Mouse (Mus musculus) limb, embryonic 11.5 days (tissue): ENCODE data around the gene Shroom4. TPM values are rescaled to one million over a fixed set of nuclear protein-coding genes. Genes with fewer than 3 reads are reported as not detected.
"Not testable (repeated sequence)": the region's sequence is repeated elsewhere in the genome, so short reads cannot be mapped to it uniquely, and the experiment has no call there.

ENCODE experiments used
- ATAC-seq: fragments of 200-750 bp; cut with Nextera tagmentation; 2 replicates; pipeline ENCODE4 v1.8.0; 2017; ENCODE audit warnings: low read depth; ENCODE audit not compliant: insufficient number of reproducible peaks, low FRiP score, low TSS enrichment
- DNase-seq: peaks from one replicate; pipeline ENCODE4 v3.0.0-alpha.2; 2015; ENCODE audit warnings: low spot score
- H3K27ac ChIP-seq: fragments of 300-500 bp; sonication (generic); replicated peaks from 2 replicates; pipeline ENCODE4 v1.5.1; 2014; ENCODE audit warnings: low read depth, mild to moderate bottlenecking, low read length
- H3K27me3 ChIP-seq: fragments of 300-500 bp; sonication (generic); 2 replicates; pipeline ENCODE4 v1.6.1; 2014; ENCODE audit warnings: mild to moderate bottlenecking, low read length, mixed read lengths; ENCODE audit not compliant: control insufficient read depth, insufficient read depth
- H3K36me3 ChIP-seq: fragments of 300-500 bp; sonication (generic); 2 replicates; pipeline ENCODE4 v1.6.1; 2014; ENCODE audit warnings: mild to moderate bottlenecking, low read length, moderate library complexity, mixed read lengths; ENCODE audit not compliant: control insufficient read depth, insufficient read depth
- H3K4me1 ChIP-seq: fragments of 300-500 bp; sonication (generic); 2 replicates; pipeline ENCODE4 v1.6.1; 2014; ENCODE audit warnings: low read length, mixed read lengths; ENCODE audit not compliant: control insufficient read depth, insufficient read depth
- H3K4me2 ChIP-seq: fragments of 300-500 bp; sonication (generic); 2 replicates; pipeline ENCODE4 v1.6.1; 2014; ENCODE audit warnings: low read depth, mild to moderate bottlenecking, moderate library complexity; ENCODE audit not compliant: severe bottlenecking
- H3K4me3 ChIP-seq: fragments of 300-500 bp; sonication (generic); 2 replicates; pipeline ENCODE4 v1.5.1; 2014; ENCODE audit warnings: low read depth, low read length
- H3K9ac ChIP-seq: fragments of 300-500 bp; sonication (generic); 2 replicates; pipeline ENCODE4 v1.6.1; 2014; ENCODE audit warnings: mild to moderate bottlenecking, low read length
- H3K9me3 ChIP-seq: fragments of 300-500 bp; sonication (generic); 2 replicates; pipeline ENCODE4 v1.6.1; 2016; ENCODE audit warnings: low read length; ENCODE audit not compliant: control insufficient read depth
- WGBS: fragments of 180-500 bp; shearing (Covaris S2); extraction: QIAGEN DNeasy Blood & Tissue Kit; methylation state at CpG from one replicate; pipeline ENCODE4 v1.1.7; 2014; 5-methylcytosine and 5-hydroxymethylcytosine counted together
- polyA plus RNA-seq: library from polyadenylated mRNA; unstranded; fragments of >200 nt; fragmentation: Nextera tagmentation; extraction: Ambion mirVana; gene quantifications from 2 replicates; pipeline ENCODE4 v1.2.1, GENCODE M21; 2014

Shroom4 gene
- polyA plus RNA-seq, 1 experiment from 2014 or later, result 14.1 TPM

DNA sequence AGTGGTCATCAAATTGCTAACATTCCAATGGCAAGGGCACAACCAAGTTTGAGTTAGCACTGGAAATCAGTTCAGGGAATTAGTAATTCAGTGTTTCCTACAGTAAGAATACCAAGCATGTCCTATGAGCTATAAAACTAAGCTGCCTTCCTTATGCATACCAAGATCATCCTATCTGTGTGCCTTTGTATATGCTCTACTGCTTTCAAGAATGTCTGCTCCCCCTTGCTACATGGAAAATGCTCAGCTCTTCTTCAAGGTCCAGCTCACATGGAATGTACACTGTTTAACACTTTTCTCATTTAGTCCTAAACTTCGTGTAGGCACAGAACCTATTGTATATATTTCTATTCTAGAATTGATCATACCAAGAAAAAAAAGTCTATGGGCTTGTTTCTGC, 69.6 kb downstream of the Shroom4 start:
- not testable (repeated sequence) for ATAC-seq, H3K4me1 ChIP-seq, H3K36me3 ChIP-seq, H3K27me3 ChIP-seq, H3K9me3 ChIP-seq, H3K9ac ChIP-seq, H3K27ac ChIP-seq, H3K4me2 ChIP-seq, H3K4me3 ChIP-seq, DNase-seq
- no CpG with 5 or more reads among the region's 1 CpGs for WGBS

DNA sequence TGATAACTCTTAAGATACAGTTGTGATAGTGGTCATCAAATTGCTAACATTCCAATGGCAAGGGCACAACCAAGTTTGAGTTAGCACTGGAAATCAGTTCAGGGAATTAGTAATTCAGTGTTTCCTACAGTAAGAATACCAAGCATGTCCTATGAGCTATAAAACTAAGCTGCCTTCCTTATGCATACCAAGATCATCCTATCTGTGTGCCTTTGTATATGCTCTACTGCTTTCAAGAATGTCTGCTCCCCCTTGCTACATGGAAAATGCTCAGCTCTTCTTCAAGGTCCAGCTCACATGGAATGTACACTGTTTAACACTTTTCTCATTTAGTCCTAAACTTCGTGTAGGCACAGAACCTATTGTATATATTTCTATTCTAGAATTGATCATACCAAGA, 72.9 kb downstream of the Shroom4 start:
- ATAC-seq, H3K4me3 ChIP-seq, H3K27ac ChIP-seq, H3K27me3 ChIP-seq, DNase-seq, H3K36me3 ChIP-seq, H3K4me2 ChIP-seq, H3K9ac ChIP-seq, H3K4me1 ChIP-seq, H3K9me3 ChIP-seq: not testable (repeated sequence)
- WGBS, result no CpG with 5 or more reads among the region's 1 CpGs

DNA sequence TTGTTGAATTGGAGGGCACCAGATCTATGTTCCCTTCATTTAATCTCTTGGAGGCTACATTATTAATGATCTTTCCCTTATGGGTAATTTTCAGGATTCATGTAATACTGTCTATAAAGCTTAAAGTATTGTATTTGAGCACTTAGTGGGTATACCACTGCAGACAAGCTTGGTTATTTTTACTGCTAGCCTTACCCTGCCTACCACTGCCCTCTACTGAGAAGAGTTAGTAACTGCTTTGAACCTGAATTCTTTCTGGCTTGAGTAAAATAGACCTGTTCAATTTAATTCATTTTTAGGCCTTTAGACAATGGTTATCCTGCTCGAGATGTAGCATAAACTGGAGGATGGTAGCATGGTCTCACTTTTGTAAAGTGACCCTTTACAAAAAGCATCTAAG, 75.5 kb downstream of the Shroom4 start:
- Histone ChIP-seq H3K27me3 (no peaks in the 10 kb centered on the region), H3K4me3 (no peak overlapping the region), H3K9ac (no peak overlapping the region), H3K4me1 (no peaks in the 10 kb centered on the region), H3K9me3 (no peaks in the 10 kb centered on the region), H3K36me3 (no peaks in the 10 kb centered on the region), H3K4me2 (no peak overlapping the region), H3K27ac (no peak overlapping the region)
- DNase-seq (no peak), ATAC-seq (no peak)
- 36% methylated on average over 1 of the region's 1 CpGs for WGBS

DNA sequence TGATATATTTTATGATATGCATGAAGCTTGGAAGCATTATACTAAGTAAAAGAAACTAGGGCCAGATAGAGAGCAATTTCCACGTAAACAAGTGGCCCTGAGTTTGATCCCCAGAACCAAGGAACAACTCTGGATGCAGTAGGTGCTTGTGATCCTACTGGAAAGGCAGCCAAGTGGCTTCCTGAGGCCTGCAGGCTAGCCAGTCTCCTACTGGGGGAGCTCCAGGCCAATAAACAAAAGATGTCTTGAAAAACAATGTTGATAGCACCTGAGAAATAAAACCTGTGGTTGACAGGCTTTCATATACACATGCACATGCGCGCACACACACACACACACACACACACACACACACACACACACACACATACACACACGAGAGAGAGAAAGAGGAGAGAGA, 82.6 kb downstream of the Shroom4 start:
- Histone ChIP-seq H3K9me3 (no peaks in the 10 kb centered on the region), H3K36me3 (no peaks in the 10 kb centered on the region), H3K4me2 (no peak overlapping the region), H3K27ac (no peak overlapping the region), H3K9ac (no peak overlapping the region), H3K4me1 (no peaks in the 10 kb centered on the region), H3K27me3 (no peaks in the 10 kb centered on the region), H3K4me3 (no peak overlapping the region)
- DNase-seq (no peak), ATAC-seq (no peak)
- WGBS, result 80% methylated on average over 4 of the region's 4 CpGs

GRCm38 (mm10) chrX:6483817-6484216, 84.2 kb downstream of the Shroom4 start:
- H3K9ac ChIP-seq, result no peak overlapping the region
- H3K4me3 ChIP-seq, result no peak overlapping the region
- DNase-seq, result peak; percentile 52
- ATAC-seq, result no peak; the same call in 1 of the 2 replicates
- H3K4me1 ChIP-seq, result no peaks in the 10 kb centered on the region
- H3K27me3 ChIP-seq, result no peaks in the 10 kb centered on the region
- H3K4me2 ChIP-seq, result no peak overlapping the region
- H3K9me3 ChIP-seq, result no peaks in the 10 kb centered on the region
- no peak overlapping the region for H3K27ac ChIP-seq
- H3K36me3 ChIP-seq, result no peaks in the 10 kb centered on the region
- WGBS, result 19% methylated on average over 8 of the region's 8 CpGs

DNA sequence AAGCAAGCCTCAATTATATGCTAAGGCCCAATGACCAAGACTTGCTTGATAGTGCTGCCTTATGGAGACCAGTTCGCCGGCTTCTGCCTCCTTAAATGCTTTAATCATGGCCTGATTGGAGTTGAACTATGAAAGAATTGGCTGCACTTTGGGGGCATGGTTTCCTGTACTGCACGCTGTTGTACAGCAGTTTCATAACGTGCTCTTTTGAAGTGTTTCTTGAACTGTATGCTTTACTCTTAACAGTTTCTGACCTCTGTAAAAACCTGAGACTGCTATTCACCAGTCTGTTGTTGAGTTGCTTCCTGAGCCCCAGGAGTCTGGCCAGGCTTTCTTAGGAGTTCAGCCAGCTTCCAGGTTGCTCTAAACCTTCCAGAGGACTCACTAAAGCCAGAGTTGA, 90.8 kb downstream of the Shroom4 start:
- DNase-seq (no peak), ATAC-seq (no peak)
- H3K4me2 ChIP-seq, result no peak overlapping the region
- H3K27ac ChIP-seq, result no peak overlapping the region
- WGBS, result 65% methylated on average over 4 of the region's 4 CpGs
- H3K4me1 ChIP-seq, result no peaks in the 10 kb centered on the region
- no peak overlapping the region for H3K4me3 ChIP-seq
- no peak overlapping the region for H3K9ac ChIP-seq
- H3K36me3 ChIP-seq, result no peaks in the 10 kb centered on the region
- no peaks in the 10 kb centered on the region for H3K9me3 ChIP-seq
- no peaks in the 10 kb centered on the region for H3K27me3 ChIP-seq

GRCm38 (mm10) chrX:6495456-6495855, 95.8 kb downstream of the Shroom4 start:
- ATAC-seq, result no peak
- H3K4me2 ChIP-seq, result no peak overlapping the region
- H3K4me3 ChIP-seq, result no peak overlapping the region
- H3K9me3 ChIP-seq, result no peaks in the 10 kb centered on the region
- H3K27me3 ChIP-seq, result no peaks in the 10 kb centered on the region
- H3K9ac ChIP-seq, result no peak overlapping the region
- H3K27ac ChIP-seq, result peak overlapping the region; percentile 9; the same call in 1 of the 2 replicates
- peak; percentile 47 for DNase-seq
- H3K36me3 ChIP-seq, result no peaks in the 10 kb centered on the region
- no peaks in the 10 kb centered on the region for H3K4me1 ChIP-seq

- H3K27ac ChIP-seq, result peak overlapping the region; percentile 9; the same call in 1 of the 2 replicates
- no peak overlapping the region for H3K4me2 ChIP-seq
- no peaks in the 10 kb centered on the region for H3K27me3 ChIP-seq
- no peaks in the 10 kb centered on the region for H3K4me1 ChIP-seq
- no peaks in the 10 kb centered on the region for H3K9me3 ChIP-seq
- no peak overlapping the region for H3K9ac ChIP-seq
- H3K36me3 ChIP-seq, result no peaks in the 10 kb centered on the region
- DNase-seq (no peak), ATAC-seq (no peak)
- no peak overlapping the region for H3K4me3 ChIP-seq
- 49% methylated on average over 2 of the region's 2 CpGs for WGBS
Observed at GRCm38 (mm10) chrX:6496374-6496773, 96.7 kb downstream of the Shroom4 start.

- Histone ChIP-seq H3K4me1 (no peaks in the 10 kb centered on the region), H3K9me3 (no peaks in the 10 kb centered on the region), H3K4me2 (no peak overlapping the region), H3K27ac (no peak overlapping the region), H3K4me3 (no peak overlapping the region), H3K27me3 (no peaks in the 10 kb centered on the region), H3K9ac (no peak overlapping the region), H3K36me3 (no peaks in the 10 kb centered on the region)
- DNase-seq (no peak), ATAC-seq (no peak)
- WGBS, result 96% methylated on average over 1 of the region's 1 CpGs
Observed at GRCm38 (mm10) chrX:6501850-6502249, 102.2 kb downstream of the Shroom4 start.
